Mouse (Mus musculus) G1E (cell line): ENCODE measurements around the gene Ufm1. TPM values are rescaled to one million over a fixed set of nuclear protein-coding genes. Genes with fewer than 3 reads are reported as not detected.

Experiments
- ATAC-seq: 2 replicates; pipeline ENCODE4 v1.8.0; 2016; ENCODE audit warnings: mild to moderate bottlenecking; ENCODE audit not compliant: insufficient number of reproducible peaks, poor library complexity, low FRiP score, severe bottlenecking; ENCODE audit errors: extremely low read depth
- DNase-seq: peaks from one replicate; pipeline ENCODE4 v3.0.0; 2012; ENCODE audit warnings: low spot score
- H3K27me3 ChIP-seq: 2 replicates; pipeline ENCODE4 v1.6.1; 2012; ENCODE audit warnings: mild to moderate bottlenecking, low read length, inconsistent platforms; ENCODE audit not compliant: insufficient read depth
- H3K36me3 ChIP-seq: replicated peaks from 2 replicates; pipeline ENCODE3; 2012; ENCODE audit warnings: mild to moderate bottlenecking, inconsistent platforms
- H3K4me1 ChIP-seq: 2 replicates; pipeline ENCODE4 v1.6.1; 2012; ENCODE audit warnings: low read depth, low read length, inconsistent platforms, mixed read lengths; ENCODE audit not compliant: insufficient read depth
- H3K4me3 ChIP-seq: 2 replicates; pipeline ENCODE4 v1.5.1; 2012; ENCODE audit warnings: low read depth, mild to moderate bottlenecking, inconsistent platforms, low read length, moderate library complexity, mixed read lengths
- H3K9me3 ChIP-seq: replicated peaks from 2 replicates; pipeline ENCODE4 v1.6.1; 2012; ENCODE audit warnings: inconsistent platforms
- CTCF ChIP-seq: IDR thresholded peaks from 2 replicates; pipeline ENCODE4 v1.5.1; 2012; ENCODE audit warnings: low read depth, low read length, inconsistent platforms, mixed read lengths
- GATA1 ChIP-seq: IDR thresholded peaks from 2 replicates; pipeline ENCODE4 v1.6.1; 2012; ENCODE audit warnings: borderline replicate concordance, low read length, inconsistent platforms, mixed read lengths
- GATA2 ChIP-seq: IDR thresholded peaks from 2 replicates; pipeline ENCODE4 v1.6.1; 2012; ENCODE audit warnings: low read depth, low read length, inconsistent platforms, borderline replicate concordance
- POLR2AphosphoS5 ChIP-seq: IDR thresholded peaks from 2 replicates; pipeline ENCODE4 v1.6.1; 2012; ENCODE audit warnings: low read depth, low read length, inconsistent platforms; ENCODE audit not compliant: insufficient replicate concordance
- TAL1 ChIP-seq: conservative IDR thresholded peaks from 2 replicates; pipeline ENCODE4 v1.6.1; 2012; ENCODE audit warnings: low read depth, low read length, inconsistent platforms, mixed read lengths
- polyA plus RNA-seq: library from polyadenylated mRNA; stranded (reverse); fragments of >175 nt; gene quantifications from 2 replicates; pipeline ENCODE4 v1.2.3, GENCODE M21; 2012
- total RNA-seq, 2 experiments: library from RNA; stranded (forward) in 1 of 2; stranded (reverse) in 1 of 2; fragments of 200-1000 nt in 1 of 2; fragments of >200 nt in 1 of 2; fragmentation: Nextera tagmentation in 1 of 2; gene quantifications; 2 replicates each; pipeline ENCODE4 v1.2.3; 2014 to 2017

Ufm1 gene
- total and polyA plus RNA-seq, 3 experiments, result 5.5 to 136 (median 57.6) TPM

DNA sequence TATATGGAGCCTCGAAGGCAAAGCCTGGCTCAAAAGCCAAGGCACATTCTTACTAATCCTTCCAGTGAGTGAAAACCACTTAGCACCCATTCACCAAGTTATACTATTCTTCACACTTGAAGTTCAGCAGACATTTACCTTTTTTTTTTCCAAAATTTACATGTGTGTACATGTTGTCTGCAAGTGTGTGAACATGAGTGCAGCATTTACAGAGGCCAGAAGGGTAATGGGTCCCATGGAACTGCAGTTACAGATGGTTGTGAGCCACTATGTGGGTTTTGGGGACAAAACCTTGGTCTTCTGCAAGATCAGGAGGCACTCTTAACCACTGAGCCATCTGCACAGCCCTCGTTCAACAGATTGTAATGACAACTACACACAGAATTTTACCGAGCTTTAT is 8.8 kb downstream of the Ufm1 start:
- no peak overlapping the region for H3K4me3 ChIP-seq
- ATAC-seq, result no peak

GRCm38 (mm10) chr3:53854261-53854660 is 9.4 kb downstream of the Ufm1 start:
- H3K9me3 ChIP-seq, result no peaks in the 10 kb centered on the region
- H3K4me1 ChIP-seq, result no peaks in the 10 kb centered on the region
- H3K27me3 ChIP-seq, result no peaks in the 10 kb centered on the region
- DNase-seq (no peak), ATAC-seq (no peak)
- no peak overlapping the region for H3K4me3 ChIP-seq
- peaks cover 37% of the 10 kb centered on the region for H3K36me3 ChIP-seq
- TF ChIP-seq POLR2AphosphoS5 (no peak), GATA1 (no peak), GATA2 (no peak), CTCF (no peak), TAL1 (no peak)

More for the DNA sequence above, 8.8 kb downstream of the Ufm1 start:
- H3K27me3 ChIP-seq, result no peaks in the 10 kb centered on the region
- TF ChIP-seq GATA1 (no peak), POLR2AphosphoS5 (no peak), GATA2 (no peak), CTCF (no peak)
- H3K4me1 ChIP-seq, result no peaks in the 10 kb centered on the region
- H3K9me3 ChIP-seq, result no peaks in the 10 kb centered on the region
- peaks cover 43% of the 10 kb centered on the region for H3K36me3 ChIP-seq
- DNase-seq, result no peak

GRCm38 (mm10) chr3:53848262-53848661 is 15.4 kb downstream of the Ufm1 start:
- Histone ChIP-seq H3K4me3 (no peak overlapping the region), H3K9me3 (no peaks in the 10 kb centered on the region), H3K36me3 (no peaks in the 10 kb centered on the region), H3K4me1 (no peaks in the 10 kb centered on the region), H3K27me3 (no peaks in the 10 kb centered on the region)
- no peak for DNase-seq
- TF ChIP-seq POLR2AphosphoS5 (no peak), TAL1 (no peak)
- ATAC-seq, result no peak

- no peak overlapping the region for H3K4me3 ChIP-seq
- ATAC-seq, result no peak
Observed at GRCm38 (mm10) chr3:53847726-53848125, 15.9 kb downstream of the Ufm1 start.

GRCm38 (mm10) chr3:53846206-53846928 is 17.3 kb downstream of the Ufm1 start:
- H3K27me3 ChIP-seq, result no peaks in the 10 kb centered on the region
- H3K36me3 ChIP-seq, result no peaks in the 10 kb centered on the region
- no peak for TF ChIP-seq CTCF
- TF ChIP-seq GATA1, result no peak
- no peak for TF ChIP-seq POLR2AphosphoS5
- no peak for TF ChIP-seq GATA2
- no peak for TF ChIP-seq TAL1
- H3K4me3 ChIP-seq, result no peak overlapping the region
- ATAC-seq (no peak), DNase-seq (no peak)
- H3K4me1 ChIP-seq, result no peaks in the 10 kb centered on the region
- H3K9me3 ChIP-seq, result no peaks in the 10 kb centered on the region

More at GRCm38 (mm10) chr3:53847726-53848125, 15.9 kb downstream of the Ufm1 start:
- no peaks in the 10 kb centered on the region for H3K9me3 ChIP-seq
- no peaks in the 10 kb centered on the region for H3K4me1 ChIP-seq
- TF ChIP-seq POLR2AphosphoS5 (no peak), GATA2 (no peak), GATA1 (no peak), TAL1 (no peak), CTCF (no peak)
- H3K27me3 ChIP-seq, result no peaks in the 10 kb centered on the region
- no peak for DNase-seq
- H3K36me3 ChIP-seq, result no peaks in the 10 kb centered on the region

GRCm38 (mm10) chr3:53844786-53845185 is 18.8 kb downstream of the Ufm1 start, which contains the start of gene Gm10985:
TSS of gene Gm10985 (plus strand) at chr3:53845086.
- DNase-seq, result no peak
- Histone ChIP-seq H3K36me3 (no peaks in the 10 kb centered on the region), H3K27me3 (no peaks in the 10 kb centered on the region)

GRCm38 (mm10) chr3:53834238-53834637 is 29.4 kb downstream of the Ufm1 start:
- H3K27me3 ChIP-seq, result no peaks in the 10 kb centered on the region
- TF ChIP-seq POLR2AphosphoS5 (no peak), GATA2 (no peak), GATA1 (no peak), CTCF (no peak), TAL1 (no peak)
- H3K36me3 ChIP-seq, result no peaks in the 10 kb centered on the region
- H3K9me3 ChIP-seq, result no peaks in the 10 kb centered on the region
- H3K4me1 ChIP-seq, result no peaks in the 10 kb centered on the region
- ATAC-seq, result no peak
- H3K4me3 ChIP-seq, result no peak overlapping the region
- no peak for DNase-seq

More at GRCm38 (mm10) chr3:53844786-53845185, 18.8 kb downstream of the Ufm1 start, which contains the start of gene Gm10985:
- TF ChIP-seq GATA2 (no peak), GATA1 (no peak), TAL1 (no peak), POLR2AphosphoS5 (no peak), CTCF (no peak)
- Histone ChIP-seq H3K4me1 (no peaks in the 10 kb centered on the region), H3K9me3 (no peaks in the 10 kb centered on the region), H3K4me3 (no peak within 1 kb of the TSS)
- ATAC-seq, result no peak
